Mouse (Mus musculus): Measurements from ENCODE around the gene Oxt. TPM values are rescaled to one million over a fixed set of nuclear protein-coding genes. Genes with fewer than 3 reads are reported as not detected.

Gene Oxt
- polyA plus RNA-seq, 1 experiment from 2014 or later, result not detected

Small RNA genes lying within 50 kb of the gene (microRNA-seq; reads per million reads assigned to microRNA genes)
- not detected for gene Gm23876

Other genes with a start within 250 kb of the Oxt start
- gene Cpxm1, start 178.6 kb upstream of the Oxt start, polyA plus RNA-seq (2016; fragmentation: Nextera tagmentation; extraction: Ambion mirVana), result 65.6 and 75.4 TPM in 2 replicates
- not detected in 2 replicates for gene Gm28372, start 170.9 kb upstream of the Oxt start, polyA plus RNA-seq (2016; fragmentation: Nextera tagmentation; extraction: Ambion mirVana)
- not detected in 2 replicates for gene 1700020A23Rik, start 170.9 kb upstream of the Oxt start, polyA plus RNA-seq (2016; fragmentation: Nextera tagmentation; extraction: Ambion mirVana)
- not detected in 2 replicates for gene Tmem239, start 169.7 kb upstream of the Oxt start, polyA plus RNA-seq (2016; fragmentation: Nextera tagmentation; extraction: Ambion mirVana)
- gene Vps16, start 151.8 kb upstream of the Oxt start, polyA plus RNA-seq (2016; fragmentation: Nextera tagmentation; extraction: Ambion mirVana), result 101 and 121 TPM in 2 replicates
- 13.4 and 13.9 TPM in 2 replicates for gene Pced1a, start 151.5 kb upstream of the Oxt start, polyA plus RNA-seq (2016; fragmentation: Nextera tagmentation; extraction: Ambion mirVana)
- 73.2 and 85.5 TPM in 2 replicates for gene Ptpra, start 125.9 kb upstream of the Oxt start, polyA plus RNA-seq (2016; fragmentation: Nextera tagmentation; extraction: Ambion mirVana)
- gene Mrps26, start 12.4 kb upstream of the Oxt start, polyA plus RNA-seq (2016; fragmentation: Nextera tagmentation; extraction: Ambion mirVana), result 87.3 and 95.6 TPM in 2 replicates
- not detected in 2 replicates for gene Avp, start 6.4 kb downstream of the Oxt start, polyA plus RNA-seq (2016; fragmentation: Nextera tagmentation; extraction: Ambion mirVana)
- gene Fastkd5, start 53.9 kb downstream of the Oxt start, polyA plus RNA-seq (2016; fragmentation: Nextera tagmentation; extraction: Ambion mirVana), result 22.3 and 23.4 TPM in 2 replicates
- 22.7 and 22.9 TPM in 2 replicates for gene Ubox5, start 53.9 kb downstream of the Oxt start, polyA plus RNA-seq (2016; fragmentation: Nextera tagmentation; extraction: Ambion mirVana)
- 2.4 and 2.7 TPM in 2 replicates for gene Lzts3, start 66.6 kb downstream of the Oxt start, polyA plus RNA-seq (2016; fragmentation: Nextera tagmentation; extraction: Ambion mirVana)
- gene Ddrgk1, start 88.5 kb downstream of the Oxt start, polyA plus RNA-seq (2016; fragmentation: Nextera tagmentation; extraction: Ambion mirVana), result 43.8 and 44.8 TPM in 2 replicates
- gene Itpa, start 91.4 kb downstream of the Oxt start, polyA plus RNA-seq (2016; fragmentation: Nextera tagmentation; extraction: Ambion mirVana), result 150 and 154 TPM in 2 replicates
- gene Slc4a11, start 121.3 kb downstream of the Oxt start, polyA plus RNA-seq (2016; fragmentation: Nextera tagmentation; extraction: Ambion mirVana), result 0.10 and 0.60 TPM in 2 replicates

All from limb, embryonic 10.5 days (tissue).